Mouse (Mus musculus): Measurements from ENCODE around the gene Slc22a16.

- no peak for TF ChIP-seq POLR2A (IDR thresholded peaks at IDR 0.05; ENCODE audit: borderline replicate concordance, control insufficient read depth, low read depth, low read length)
- no peak for TF ChIP-seq CTCF (IDR thresholded peaks at IDR 0.05; ENCODE audit: control insufficient read depth, insufficient read depth, low read length)
Measured at GRCm38 (mm10) chr10:40641901-40642300, 71.8 kb downstream of the Slc22a16 start.

Measured in bone marrow, adult 2 months (tissue).